Mouse (Mus musculus) midbrain, embryonic 11.5 days (tissue): ENCODE results near the gene Tcf15. TPM values are rescaled to one million over a fixed set of nuclear protein-coding genes. Genes with fewer than 3 reads are reported as not detected.

Experiments used
- ATAC-seq: fragments of 200-750 bp; cut with Nextera tagmentation; 2 replicates; pipeline ENCODE4 v1.8.0; 2017; ENCODE audit warnings: moderate TSS enrichment, moderate library complexity; ENCODE audit not compliant: low FRiP score
- DNase-seq: peaks from one replicate; pipeline ENCODE4 v3.0.0; 2015; ENCODE audit warnings: low spot score; ENCODE audit errors: missing footprints
- H3K27ac ChIP-seq: fragments of 300-500 bp; sonication (generic); 2 replicates; pipeline ENCODE4 v1.5.1; 2014; ENCODE audit warnings: low read depth, low read length
- H3K27me3 ChIP-seq: fragments of 300-500 bp; sonication (generic); 2 replicates; pipeline ENCODE4 v1.6.1; 2014; ENCODE audit warnings: mild to moderate bottlenecking, low read length, moderate library complexity, mixed read lengths; ENCODE audit not compliant: control insufficient read depth, insufficient read depth
- H3K36me3 ChIP-seq: fragments of 300-500 bp; sonication (generic); 2 replicates; pipeline ENCODE4 v1.6.1; 2014; ENCODE audit warnings: mild to moderate bottlenecking, low read length, moderate library complexity, mixed read lengths; ENCODE audit not compliant: control insufficient read depth, insufficient read depth
- H3K4me1 ChIP-seq: fragments of 300-500 bp; sonication (generic); 2 replicates; pipeline ENCODE4 v1.6.1; 2014; ENCODE audit warnings: low read length; ENCODE audit not compliant: control insufficient read depth, insufficient read depth
- H3K4me2 ChIP-seq: fragments of 300-500 bp; sonication (generic); 2 replicates; pipeline ENCODE4 v1.6.1; 2014; ENCODE audit warnings: mild to moderate bottlenecking, moderate library complexity
- H3K4me3 ChIP-seq: fragments of 300-500 bp; sonication (generic); 2 replicates; pipeline ENCODE4 v1.5.1; 2014; ENCODE audit warnings: low read depth, low read length
- H3K9ac ChIP-seq: fragments of 300-500 bp; sonication (generic); 2 replicates; pipeline ENCODE4 v1.6.1; 2014; ENCODE audit warnings: low read length
- H3K9me3 ChIP-seq: fragments of 300-500 bp; sonication (generic); 2 replicates; pipeline ENCODE4 v1.6.1; 2016; ENCODE audit warnings: low read length; ENCODE audit not compliant: control insufficient read depth
- WGBS: fragments of 180-500 bp; shearing (Covaris S2); extraction: QIAGEN DNeasy Blood & Tissue Kit; methylation state at CpG from one replicate; pipeline ENCODE4 v1.1.7; 2014; 5-methylcytosine and 5-hydroxymethylcytosine counted together
- polyA plus RNA-seq: library from polyadenylated mRNA; unstranded; fragments of >200 nt; fragmentation: Nextera tagmentation; extraction: Ambion mirVana; gene quantifications from 2 replicates; pipeline ENCODE4 v1.2.1, GENCODE M21; 2014

Tcf15 gene
- polyA plus RNA-seq, 1 experiment from 2014 or later: 3.2 TPM

DNA sequence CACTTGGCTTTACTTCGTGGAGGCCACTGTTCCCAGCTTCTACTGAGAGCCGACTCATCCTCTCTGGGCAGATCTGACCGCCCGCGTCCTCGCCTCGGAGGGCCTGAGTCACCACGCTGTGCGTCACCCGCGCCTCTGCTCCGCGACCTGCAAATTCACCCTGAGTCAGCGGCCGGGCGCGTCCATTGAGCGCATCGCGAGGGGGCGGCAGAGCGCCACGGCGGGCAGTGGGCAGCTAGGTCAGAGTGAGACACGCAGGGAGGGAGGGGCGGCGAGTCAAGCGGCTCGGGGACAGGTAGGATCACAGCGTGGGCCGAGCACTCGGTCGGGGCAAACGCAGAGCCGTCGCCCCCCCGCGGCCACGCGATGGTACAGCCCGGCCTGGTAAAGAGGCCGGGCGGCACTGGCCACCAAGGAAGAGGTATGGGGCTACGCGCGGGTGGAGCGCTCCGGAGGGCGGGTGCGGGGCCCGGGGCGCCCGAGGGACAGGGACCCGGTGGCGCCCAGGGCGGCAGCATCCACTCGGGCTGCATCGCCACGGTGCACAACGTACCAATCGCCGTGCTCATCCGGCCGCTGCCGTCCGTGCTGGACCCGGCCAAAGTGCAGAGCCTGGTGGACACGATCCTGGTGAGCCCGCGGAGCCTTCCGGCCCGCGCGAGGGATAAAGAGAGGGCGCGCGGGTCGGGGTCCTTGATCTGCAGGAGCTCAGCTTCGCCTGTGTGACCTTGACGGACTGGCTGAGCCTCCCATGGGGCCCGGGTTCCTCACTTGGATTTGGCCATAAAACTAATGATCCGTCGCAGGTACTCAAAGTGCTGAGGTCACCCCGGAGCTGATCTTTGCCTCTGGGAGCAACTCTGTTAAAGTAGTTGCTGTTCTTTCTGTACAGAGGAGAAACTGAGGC, 37.8 kb upstream of the Tcf15 start, which contains the start of gene Srxn1:
Srxn1 (plus strand) TSS at position 199 of the 907 bp plus-strand sequence.
- H3K4me1 ChIP-seq: peaks cover 6% of the 10 kb centered on the region; the same call in 1 of the 2 replicates
- 2% methylated on average over 79 of the region's 84 CpGs for WGBS
- H3K36me3 ChIP-seq: no peaks in the 10 kb centered on the region; the same call in 1 of the 2 replicates
- H3K9me3 ChIP-seq: no peaks in the 10 kb centered on the region
- H3K27ac ChIP-seq: peak within 1 kb of the TSS; percentile 44; the same call in 1 of the 2 replicates
- DNase-seq: peak; percentile 98
- ATAC-seq: peak; percentile 91
- H3K9ac ChIP-seq: peak within 1 kb of the TSS; percentile 84
- no peaks in the 10 kb centered on the region for H3K27me3 ChIP-seq
- H3K4me2 ChIP-seq: peak within 1 kb of the TSS; percentile 80
- H3K4me3 ChIP-seq: peak within 1 kb of the TSS; percentile 59

GRCm38 (mm10) chr2:152106225-152106595, 37.2 kb upstream of the Tcf15 start:
- WGBS: 91% methylated on average over 3 of the region's 3 CpGs
- no peak overlapping the region for H3K27ac ChIP-seq
- H3K27me3 ChIP-seq: no peaks in the 10 kb centered on the region
- no peak for ATAC-seq
- peak overlapping the region; percentile 84; the same call in 1 of the 2 replicates for H3K9ac ChIP-seq
- no peak for DNase-seq
- peaks cover 6% of the 10 kb centered on the region; the same call in 1 of the 2 replicates for H3K4me1 ChIP-seq
- H3K36me3 ChIP-seq: no peaks in the 10 kb centered on the region; the same call in 1 of the 2 replicates
- H3K4me3 ChIP-seq: peak overlapping the region; percentile 59
- H3K4me2 ChIP-seq: peak overlapping the region; percentile 80
- H3K9me3 ChIP-seq: no peaks in the 10 kb centered on the region

DNA sequence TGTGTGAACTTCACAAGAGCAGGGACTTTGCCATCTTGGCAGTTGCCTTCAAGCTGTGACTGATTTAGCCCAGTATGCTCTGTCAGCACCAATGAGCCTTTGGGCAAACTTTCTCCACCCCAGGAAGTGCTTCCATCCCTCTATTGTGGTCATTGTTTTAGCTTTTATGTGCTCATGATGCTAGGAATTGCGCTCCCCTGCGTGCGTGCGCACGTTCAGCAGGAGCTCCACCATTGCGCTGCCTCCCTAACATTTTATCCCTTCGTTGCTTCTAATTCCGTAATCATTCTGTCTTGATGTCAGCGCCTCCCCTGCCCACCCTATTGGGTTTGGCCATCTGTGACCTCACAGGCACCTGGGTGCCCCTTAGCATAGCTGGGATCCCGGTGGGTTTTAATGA, 36.8 kb upstream of the Tcf15 start:
- Histone ChIP-seq H3K4me3 (no peak overlapping the region), H3K27me3 (no peaks in the 10 kb centered on the region), H3K9me3 (no peaks in the 10 kb centered on the region), H3K4me2 (peak overlapping the region; percentile 80), H3K9ac (no peak overlapping the region), H3K4me1 (peaks cover 6% of the 10 kb centered on the region; the same call in 1 of the 2 replicates), H3K27ac (no peak overlapping the region), H3K36me3 (no peaks in the 10 kb centered on the region; the same call in 1 of the 2 replicates)
- ATAC-seq (no peak), DNase-seq (no peak)
- 94% methylated on average over 10 of the region's 10 CpGs for WGBS

DNA sequence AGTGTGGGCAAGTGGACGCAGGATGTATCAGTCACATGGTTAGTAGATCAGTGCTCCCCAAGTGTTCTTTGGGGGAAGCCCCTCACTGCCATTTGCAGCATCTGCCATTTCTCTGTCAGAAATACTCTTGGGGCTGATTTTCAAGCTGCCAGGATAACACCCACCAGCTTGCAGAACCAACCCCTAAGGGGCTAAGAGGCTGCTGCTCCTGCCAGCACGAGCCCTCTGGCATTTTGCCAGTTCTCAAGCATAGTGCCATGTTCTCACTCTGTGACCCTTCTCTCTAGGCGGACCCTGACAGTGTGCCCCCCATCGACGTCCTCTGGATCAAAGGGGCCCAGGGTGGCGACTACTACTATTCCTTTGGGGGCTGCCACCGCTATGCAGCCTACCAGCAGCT, 34.7 kb upstream of the Tcf15 start:
- no peaks in the 10 kb centered on the region for H3K27me3 ChIP-seq
- DNase-seq (no peak), ATAC-seq (no peak)
- no peak overlapping the region for H3K4me2 ChIP-seq
- 86% methylated on average over 7 of the region's 7 CpGs for WGBS
- no peaks in the 10 kb centered on the region for H3K9me3 ChIP-seq
- H3K4me1 ChIP-seq: peaks cover 6% of the 10 kb centered on the region; the same call in 1 of the 2 replicates
- no peak overlapping the region for H3K9ac ChIP-seq
- H3K36me3 ChIP-seq: no peaks in the 10 kb centered on the region; the same call in 1 of the 2 replicates
- no peak overlapping the region for H3K4me3 ChIP-seq
- H3K27ac ChIP-seq: no peak overlapping the region

DNA sequence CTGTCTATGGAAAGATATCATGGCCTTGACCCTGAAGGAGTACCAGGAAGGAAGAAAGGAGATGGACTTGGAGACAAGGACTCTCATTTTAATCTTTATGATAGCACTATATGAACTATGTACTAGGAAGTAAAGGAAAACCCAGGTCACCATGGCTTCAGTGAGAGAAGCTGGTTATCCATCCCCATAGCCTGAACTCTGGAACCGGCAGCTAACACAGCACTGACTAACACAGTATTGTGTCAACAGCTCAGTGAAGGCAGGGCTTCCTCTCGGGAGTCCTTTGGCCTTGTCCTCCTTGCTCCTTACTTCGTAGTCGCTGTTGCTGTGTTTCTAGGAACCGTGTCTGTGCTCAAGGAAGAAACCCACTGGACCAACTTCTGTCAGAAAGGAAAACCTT, 34.0 kb upstream of the Tcf15 start:
- Histone ChIP-seq H3K4me2 (no peak overlapping the region), H3K4me1 (peaks cover 9% of the 10 kb centered on the region), H3K36me3 (no peaks in the 10 kb centered on the region; the same call in 1 of the 2 replicates), H3K9me3 (no peaks in the 10 kb centered on the region), H3K27ac (no peak overlapping the region), H3K27me3 (no peaks in the 10 kb centered on the region), H3K4me3 (no peak overlapping the region), H3K9ac (no peak overlapping the region)
- DNase-seq (no peak), ATAC-seq (no peak)
- WGBS: 81% methylated on average over 5 of the region's 5 CpGs

DNA sequence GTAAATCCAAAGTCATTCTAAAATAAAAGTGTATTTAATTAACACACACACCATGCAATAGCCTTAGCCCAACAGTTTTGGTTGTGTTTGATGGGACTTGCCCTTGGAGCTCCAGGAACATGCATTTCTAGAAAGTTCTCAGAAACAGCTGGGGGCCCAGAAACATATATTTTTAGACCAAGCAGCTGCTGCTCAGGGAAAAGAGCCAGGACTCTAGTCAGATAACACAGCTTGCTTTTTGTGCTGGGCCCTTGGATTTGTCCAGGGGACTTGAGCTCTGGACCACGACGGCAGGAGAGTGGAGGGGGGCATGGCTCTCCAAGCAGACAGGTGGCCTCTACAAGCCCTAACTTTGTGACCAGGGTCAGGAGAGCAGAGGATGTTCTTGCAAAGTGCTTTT, 32.0 kb upstream of the Tcf15 start:
- 72% methylated on average over 2 of the region's 2 CpGs for WGBS
- Histone ChIP-seq H3K27ac (no peak overlapping the region), H3K4me3 (no peak overlapping the region), H3K9me3 (no peaks in the 10 kb centered on the region), H3K36me3 (no peaks in the 10 kb centered on the region; the same call in 1 of the 2 replicates), H3K4me2 (no peak overlapping the region), H3K27me3 (no peaks in the 10 kb centered on the region), H3K4me1 (peaks cover 14% of the 10 kb centered on the region), H3K9ac (no peak overlapping the region)
- DNase-seq: no peak
- no peak for ATAC-seq

DNA sequence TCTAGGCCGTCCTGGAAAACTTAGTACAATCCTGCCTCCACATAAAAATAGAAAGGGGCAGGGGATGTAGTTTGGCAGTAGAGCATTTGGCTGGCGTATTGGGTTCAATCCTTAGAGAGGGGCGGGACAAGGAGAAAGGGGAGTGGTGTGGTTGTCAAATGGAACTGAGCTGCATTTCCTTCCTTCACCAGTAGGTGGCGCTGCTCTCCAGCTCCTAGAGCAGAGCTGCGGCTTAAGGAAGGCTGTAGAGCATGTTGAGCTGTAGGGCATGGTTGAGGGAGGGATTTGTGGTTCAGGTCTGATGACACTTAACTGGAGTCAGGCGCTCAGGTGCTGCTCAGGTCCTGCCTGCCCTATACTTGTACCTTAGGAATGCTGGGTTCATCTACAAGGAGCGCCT, 31.4 kb upstream of the Tcf15 start:
- ATAC-seq (peak; percentile 74), DNase-seq (peak; percentile 100)
- Histone ChIP-seq H3K27me3 (no peaks in the 10 kb centered on the region), H3K36me3 (no peaks in the 10 kb centered on the region; the same call in 1 of the 2 replicates), H3K9ac (no peak overlapping the region), H3K4me2 (no peak overlapping the region), H3K27ac (no peak overlapping the region), H3K9me3 (no peaks in the 10 kb centered on the region), H3K4me3 (no peak overlapping the region), H3K4me1 (peaks cover 14% of the 10 kb centered on the region)
- 9% methylated on average over 7 of the region's 7 CpGs for WGBS

GRCm38 (mm10) chr2:152112490-152112889, 30.9 kb upstream of the Tcf15 start:
- Histone ChIP-seq H3K4me2 (no peak overlapping the region), H3K9me3 (no peaks in the 10 kb centered on the region), H3K4me1 (peaks cover 14% of the 10 kb centered on the region), H3K36me3 (no peaks in the 10 kb centered on the region; the same call in 1 of the 2 replicates), H3K4me3 (no peak overlapping the region), H3K9ac (no peak overlapping the region), H3K27ac (no peak overlapping the region), H3K27me3 (no peaks in the 10 kb centered on the region)
- ATAC-seq (no peak), DNase-seq (no peak)
- 86% methylated on average over 5 of the region's 5 CpGs for WGBS

- Histone ChIP-seq H3K9ac (no peak overlapping the region), H3K36me3 (no peaks in the 10 kb centered on the region), H3K27ac (no peak overlapping the region), H3K9me3 (no peaks in the 10 kb centered on the region), H3K4me2 (no peak overlapping the region), H3K4me3 (no peak overlapping the region), H3K4me1 (peaks cover 14% of the 10 kb centered on the region), H3K27me3 (no peaks in the 10 kb centered on the region)
- no peak for DNase-seq
- 69% methylated on average over 10 of the region's 10 CpGs for WGBS
- ATAC-seq: no peak
Measured at GRCm38 (mm10) chr2:152112970-152113369, 30.4 kb upstream of the Tcf15 start.
